Mouse (Mus musculus) bone marrow macrophage, adult 2 months (primary cell): ENCODE data around the gene Pawr.

Experiments
- CTCF ChIP-seq: IDR thresholded peaks from 2 replicates; pipeline ENCODE4 v1.5.1; 2012; ENCODE audit warnings: low read depth, mild to moderate bottlenecking, low read length, moderate library complexity
- POLR2A ChIP-seq: IDR thresholded peaks from 2 replicates; pipeline ENCODE4 v1.6.1; 2012; ENCODE audit warnings: mild to moderate bottlenecking, low read depth, low read length, borderline replicate concordance

GRCm38 (mm10) chr10:108395229-108395628 lies 63.3 kb downstream of the Pawr start:
- no peak for TF ChIP-seq POLR2A
- no peak for TF ChIP-seq CTCF
